Mouse (Mus musculus): ENCODE measurements around the gene Ccm2l.

The Ccm2l gene

GRCm38 (mm10) chr2:153065747-153066508 is at the start of gene Ccm2l:
Gene Ccm2l (plus strand): TSS chr2:153065955.
- in situ Hi-C loops (cut with MboI, MseI), result no loop called here

- in situ Hi-C loops (cut with MboI, MseI), result no loop called here
Measured at GRCm38 (mm10) chr2:153016786-153017185, 49.0 kb upstream of the Ccm2l start.

DNA sequence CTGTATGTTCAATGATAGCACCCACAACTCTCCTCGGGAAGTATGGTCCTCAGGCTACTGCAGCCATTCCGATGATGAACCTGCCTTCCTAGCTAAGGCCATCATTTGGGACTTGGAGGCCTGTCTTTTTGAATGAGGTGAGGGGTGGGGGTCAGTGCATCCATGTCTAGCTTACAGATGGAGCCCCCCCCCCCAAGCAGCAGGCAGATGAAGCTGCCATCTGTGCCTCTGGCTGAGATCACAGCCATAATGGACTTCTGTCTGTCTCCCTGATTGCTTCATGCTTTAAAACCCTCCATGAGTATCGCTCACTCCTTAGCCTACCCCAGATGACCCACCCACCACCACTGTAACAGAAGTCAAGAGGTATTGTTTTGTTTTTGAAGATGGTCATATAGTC is 46.4 kb upstream of the Ccm2l start:
- in situ Hi-C loops (cut with MboI, MseI), result no loop called here

DNA sequence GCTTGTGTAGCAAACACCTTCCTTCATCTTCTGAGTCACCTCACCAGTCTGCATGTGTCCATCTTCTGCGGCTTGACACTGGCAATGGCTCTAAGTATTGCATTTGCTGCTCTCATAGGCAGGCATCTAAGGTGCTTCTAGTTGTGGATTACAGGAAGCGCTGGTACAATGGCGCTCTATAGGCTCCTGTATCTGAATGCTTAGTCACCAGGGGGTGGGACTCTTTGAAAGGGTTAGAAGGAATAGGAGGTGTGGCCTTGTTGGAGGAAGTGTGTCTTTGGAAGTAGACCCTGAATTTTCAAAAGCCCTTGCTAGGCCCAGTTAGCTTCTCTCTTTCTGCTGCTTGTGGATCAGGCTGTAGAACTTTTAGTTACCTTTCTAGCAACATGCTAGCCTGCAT is 44.6 kb upstream of the Ccm2l start:
- in situ Hi-C loops (cut with MboI, MseI), result no loop called here

- in situ Hi-C loops (cut with MboI, MseI), result no loop called here
Measured at GRCm38 (mm10) chr2:153022855-153023254, 42.9 kb upstream of the Ccm2l start.

GRCm38 (mm10) chr2:153026052-153026451 is 39.7 kb upstream of the Ccm2l start:
- in situ Hi-C loops (cut with MboI, MseI), result no loop called here

DNA sequence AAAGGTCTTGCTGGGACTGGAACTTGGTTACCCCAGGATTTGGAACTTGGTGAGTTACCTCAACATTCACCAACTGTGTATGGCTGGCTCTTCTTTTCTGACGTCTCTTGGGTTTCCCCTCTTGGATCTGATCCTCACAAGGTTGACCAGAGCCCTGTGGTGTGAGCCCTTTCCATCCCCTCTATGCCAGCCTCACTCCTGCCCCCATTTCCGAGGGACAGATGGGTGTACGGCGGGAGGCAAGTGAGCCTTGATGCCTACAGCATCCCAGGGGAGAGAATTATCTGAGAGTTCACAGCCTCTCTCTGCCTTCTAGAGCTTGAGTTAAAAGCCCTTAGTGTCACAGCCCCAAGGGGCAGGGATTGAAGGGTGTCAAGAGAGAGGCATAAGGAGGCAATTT is 38.3 kb upstream of the Ccm2l start:
- in situ Hi-C loops (cut with MboI, MseI), result no loop called here

GRCm38 (mm10) chr2:153030422-153030821 is 35.3 kb upstream of the Ccm2l start:
- in situ Hi-C loops (cut with MboI, MseI), result no loop called here

DNA sequence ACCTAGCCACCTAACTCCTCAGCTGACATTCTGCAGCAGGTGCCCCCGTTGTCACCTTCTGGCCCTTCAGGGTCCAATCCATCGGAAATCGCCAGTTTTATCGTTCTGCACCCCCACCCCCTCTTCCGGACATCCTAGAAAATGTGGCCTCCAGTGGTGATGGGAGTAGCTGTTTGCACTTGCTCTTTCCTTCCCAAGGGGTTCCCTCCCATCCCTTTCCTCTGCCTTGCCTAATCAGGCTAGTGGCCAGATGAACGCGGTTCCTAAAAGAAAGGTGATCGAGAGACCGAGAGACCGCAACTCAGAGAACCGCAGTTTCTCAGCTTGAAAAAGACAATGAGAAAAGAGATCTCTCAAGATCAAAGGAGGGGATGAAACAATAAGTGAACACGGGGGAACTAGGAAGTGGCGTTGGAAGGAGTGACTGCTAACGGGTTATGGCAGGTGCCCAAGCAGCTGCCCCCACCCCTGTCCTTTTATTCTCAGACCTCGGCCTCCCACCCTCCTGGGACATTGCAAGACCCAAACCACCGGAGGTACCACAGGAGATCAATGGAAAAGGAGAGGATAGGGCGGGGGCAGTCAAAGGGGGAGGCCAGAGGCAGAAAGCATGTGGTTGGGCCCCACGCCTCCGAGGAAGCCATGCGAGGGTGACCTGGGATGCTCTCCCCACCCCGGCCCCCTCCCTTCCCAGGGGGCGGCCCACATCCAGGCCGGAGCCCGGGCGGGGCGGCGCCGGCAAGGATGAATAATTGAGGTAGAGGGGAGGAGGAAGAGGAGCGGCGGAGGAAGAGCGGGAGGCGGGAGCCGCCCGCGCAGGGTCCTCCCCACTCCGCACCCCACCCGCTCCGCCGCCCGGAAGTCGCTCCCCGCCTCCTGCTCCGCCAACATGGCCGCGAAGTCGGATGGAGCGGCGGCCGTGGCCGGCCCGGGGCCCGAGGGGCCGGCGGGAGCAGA is 34.4 kb upstream of the Ccm2l start, which contains the start of gene Xkr7:
Gene Xkr7, plus strand, starts transcription at position 727 of the 957 bp plus-strand sequence.
- in situ Hi-C loops (cut with MboI, MseI), result no loop called here

DNA sequence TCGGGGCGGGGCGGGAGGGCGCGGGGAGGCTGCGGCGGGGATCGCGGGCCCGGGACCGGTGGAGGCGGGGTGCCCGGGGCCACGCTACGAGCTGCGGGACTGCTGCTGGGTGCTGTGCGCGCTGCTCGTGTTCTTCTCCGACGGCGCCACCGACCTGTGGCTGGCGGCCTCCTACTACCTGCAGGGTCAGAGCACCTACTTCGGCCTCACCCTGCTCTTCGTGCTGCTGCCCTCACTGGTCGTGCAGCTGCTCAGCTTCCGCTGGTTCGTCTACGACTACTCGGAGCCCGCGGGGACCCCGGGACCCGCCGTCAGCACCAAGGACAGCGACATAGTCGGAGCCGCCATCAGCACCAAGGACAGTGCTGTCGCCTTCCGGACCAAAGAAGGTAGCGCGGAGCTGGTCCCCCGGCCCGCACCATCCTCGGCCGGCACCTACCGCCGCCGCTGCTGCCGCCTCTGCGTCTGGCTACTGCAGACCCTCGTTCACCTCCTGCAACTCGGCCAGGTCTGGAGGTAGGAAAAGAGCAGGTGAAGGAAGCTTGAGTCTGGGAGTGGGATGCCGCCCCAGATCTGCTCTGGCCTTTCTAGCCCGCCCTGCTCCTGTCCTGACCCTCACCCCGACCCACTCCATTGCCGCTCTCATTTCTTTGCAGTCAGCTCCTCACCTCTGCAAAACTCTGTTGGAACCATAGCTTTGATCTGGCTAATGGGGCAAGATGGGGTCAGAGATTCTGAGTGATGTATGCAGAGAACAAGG is 33.5 kb upstream of the Ccm2l start:
- in situ Hi-C loops (cut with MboI, MseI), result no loop called here

GRCm38 (mm10) chr2:153032973-153033372 is 32.8 kb upstream of the Ccm2l start:
- in situ Hi-C loops (cut with MboI, MseI), result no loop called here

GRCm38 (mm10) chr2:153033545-153034230 is 32.1 kb upstream of the Ccm2l start:
- in situ Hi-C loops (cut with MboI, MseI), result no loop called here

- in situ Hi-C loops (cut with MboI, MseI), result no loop called here
Measured at GRCm38 (mm10) chr2:153036690-153037089, 29.1 kb upstream of the Ccm2l start.

- in situ Hi-C loops (cut with MboI, MseI), result no loop called here
Measured at GRCm38 (mm10) chr2:153043886-153044285, 21.9 kb upstream of the Ccm2l start.

- in situ Hi-C loops (cut with MboI, MseI), result no loop called here
Measured at GRCm38 (mm10) chr2:153045884-153046299, 19.9 kb upstream of the Ccm2l start.

DNA sequence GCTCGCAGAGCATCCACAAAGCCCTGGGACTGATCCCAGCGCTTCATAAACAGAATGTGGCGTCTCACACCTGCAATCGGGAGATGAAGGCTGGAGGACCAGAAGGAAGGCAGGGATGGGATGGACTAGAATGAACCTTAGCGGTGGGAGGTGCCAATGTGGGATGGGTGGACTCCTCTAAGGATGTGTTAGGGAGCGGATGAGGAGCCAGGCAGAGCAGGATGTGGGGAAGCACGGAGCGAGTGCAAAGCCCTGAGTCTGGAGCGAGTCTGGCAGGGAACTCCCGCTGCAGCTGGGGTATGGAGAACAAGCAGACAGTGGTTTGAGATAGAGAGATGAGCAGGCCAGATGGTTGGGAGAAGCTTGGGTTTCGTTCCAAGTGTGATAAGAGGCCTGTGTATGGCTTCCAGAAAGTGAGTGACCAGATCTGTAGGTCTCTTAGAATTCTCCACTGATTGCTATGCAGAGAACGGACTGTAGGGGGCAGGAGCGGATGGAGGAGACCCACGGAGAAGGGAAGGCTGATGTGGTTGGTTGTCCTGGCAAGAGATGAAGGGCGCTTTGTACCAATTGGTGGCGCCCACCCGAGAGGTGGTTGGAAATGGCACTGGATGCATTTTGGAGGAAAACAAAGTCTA is 17.8 kb upstream of the Ccm2l start:
- in situ Hi-C loops (cut with MboI, MseI), result no loop called here

DNA sequence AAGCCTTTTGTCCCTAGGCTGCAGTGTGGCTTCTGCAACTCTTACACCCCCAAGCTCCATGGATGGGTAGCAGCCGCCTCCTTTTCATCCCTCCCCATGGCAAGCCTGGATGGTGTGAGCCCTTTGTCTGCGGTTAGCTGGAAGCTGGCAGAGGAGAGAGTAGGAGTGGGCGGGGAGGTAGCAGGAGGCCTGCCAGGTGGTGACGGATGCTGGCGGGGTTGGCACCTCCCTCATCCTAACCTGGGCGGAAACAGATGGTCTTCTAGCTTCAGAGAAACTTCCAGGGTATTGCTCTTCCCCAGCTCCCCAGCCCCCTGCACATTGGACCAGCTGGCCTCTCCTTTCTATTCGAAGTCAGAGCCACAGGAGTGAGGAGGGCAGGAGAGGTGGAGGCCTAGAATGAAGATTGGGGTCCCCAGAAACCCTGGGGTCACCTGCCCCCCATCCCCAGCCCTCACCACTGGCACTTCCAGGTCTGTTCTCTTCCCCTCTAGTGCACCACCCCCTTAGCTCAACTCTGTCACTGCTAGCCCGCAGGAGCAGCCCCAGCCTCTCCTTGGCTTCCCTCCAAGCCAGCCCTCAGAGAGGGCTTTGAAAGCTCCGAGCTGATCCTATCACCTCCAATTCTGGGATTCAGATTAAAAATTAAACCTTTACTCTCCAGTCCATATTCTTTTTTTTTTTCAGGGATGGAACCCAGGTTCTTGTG is 16.3 kb upstream of the Ccm2l start:
- in situ Hi-C loops (cut with MboI, MseI), result no loop called here

DNA sequence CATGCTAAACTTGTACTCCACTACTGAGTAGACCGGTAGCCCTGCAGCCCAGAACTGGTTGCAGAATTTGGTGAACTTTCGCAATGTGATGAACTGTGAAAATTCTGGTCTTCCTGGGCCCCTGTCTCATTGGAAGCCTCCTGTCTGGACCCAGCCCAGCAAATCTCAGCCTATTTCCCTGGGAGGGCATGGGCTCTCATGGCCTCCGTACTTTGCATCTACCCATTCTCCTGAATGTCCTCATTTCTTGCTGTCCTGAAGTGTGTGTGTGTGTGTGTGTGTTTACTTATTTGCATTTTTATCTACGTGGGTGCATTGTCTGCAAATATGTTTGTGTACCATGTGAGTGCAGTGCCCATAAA is 15.8 kb upstream of the Ccm2l start:
- in situ Hi-C loops (cut with MboI, MseI), result no loop called here

DNA sequence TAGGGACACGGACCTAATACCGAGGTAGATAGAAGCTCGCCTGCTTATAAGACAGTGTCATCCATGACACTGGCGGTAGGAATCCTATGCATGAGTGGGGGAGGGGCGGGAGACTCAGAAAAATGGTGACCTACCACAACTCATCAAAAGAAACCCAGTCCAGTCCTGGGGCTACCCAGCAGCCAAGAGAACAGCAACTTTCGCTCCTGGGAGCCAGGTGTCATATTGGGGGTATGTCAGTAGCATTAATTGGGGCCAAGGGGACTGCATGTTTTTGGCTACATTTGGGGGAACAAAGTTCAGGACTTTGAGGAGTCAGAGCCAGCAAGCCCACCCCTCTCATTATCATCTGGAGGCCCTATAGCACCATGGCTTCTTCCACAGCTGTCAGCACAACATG is 14.7 kb upstream of the Ccm2l start:
- in situ Hi-C loops (cut with MboI, MseI), result no loop called here

DNA sequence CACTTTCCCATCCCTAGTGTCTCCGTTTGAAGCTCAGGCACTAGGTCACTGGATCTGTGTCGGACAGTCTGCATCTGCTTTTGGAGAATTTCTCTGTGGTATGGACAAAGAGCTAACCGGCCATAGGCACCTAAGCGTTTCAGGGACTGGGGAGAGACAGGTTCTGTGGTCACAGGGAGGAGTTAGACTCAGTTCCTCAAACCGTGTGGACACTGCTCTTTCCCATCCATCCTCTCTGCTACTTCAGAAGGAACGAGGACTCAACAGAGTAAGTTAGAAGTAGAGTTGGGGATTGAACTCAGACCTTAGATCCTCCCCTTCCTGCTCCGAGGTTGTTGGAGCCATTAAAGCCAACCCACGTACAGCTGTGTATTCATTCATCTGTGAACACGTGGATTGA is 14.2 kb upstream of the Ccm2l start:
- in situ Hi-C loops (cut with MboI, MseI), result no loop called here

All from T-helper 2 cell (primary cell).